Comparison of ENCODE assay signal across 8 mouse cellular contexts in genomic region chr7:101309985-101310326, GRCm38 (mm10). TPM values are rescaled to one million over a fixed set of nuclear protein-coding genes. Genes with fewer than 3 reads are reported as not detected.
DNase-seq lines count a peak whose midpoint lies in the region; ATAC-seq and TF ChIP-seq lines count a peak whose summit lies in the region.

No protein-coding gene starts in this region.

- peak overlapping the region; percentile 53 for H3K4me3 ChIP-seq in kidney, postnatal 0 days (replicated peaks; ENCODE audit: low read depth, low read length)
- peak overlapping the region; percentile 44 for H3K4me3 ChIP-seq in embryonic facial prominence, embryonic 11.5 days (ENCODE audit: low read depth, low read length)
- peak overlapping the region; percentile 60 for H3K4me3 ChIP-seq in hindbrain, embryonic 16.5 days (ENCODE audit: low read length)
- H3K4me3 ChIP-seq in midbrain, embryonic 16.5 days (ENCODE audit: low read depth, low read length) = peak overlapping the region; percentile 73

- H3K9me3 ChIP-seq in kidney, postnatal 0 days (replicated peaks; ENCODE audit: low read length) = no peaks in the 10 kb centered on the region
- no peaks in the 10 kb centered on the region for H3K9me3 ChIP-seq in embryonic facial prominence, embryonic 11.5 days (replicated peaks; ENCODE audit: control insufficient read depth, low read length)
- no peaks in the 10 kb centered on the region for H3K9me3 ChIP-seq in hindbrain, embryonic 16.5 days (ENCODE audit: control insufficient read depth, low read length)
- no peaks in the 10 kb centered on the region for H3K9me3 ChIP-seq in midbrain, embryonic 16.5 days (replicated peaks; ENCODE audit: control insufficient read depth, low read length, poor library complexity, severe bottlenecking)

- WGBS in kidney, postnatal 0 days = 40% methylated on average over 5 of the region's 5 CpGs
- 39% methylated on average over 5 of the region's 5 CpGs for WGBS in embryonic facial prominence, embryonic 11.5 days
- 30% methylated on average over 5 of the region's 5 CpGs for WGBS in hindbrain, embryonic 16.5 days
- 24% methylated on average over 5 of the region's 5 CpGs for WGBS in midbrain, embryonic 16.5 days

- H3K36me3 ChIP-seq in kidney, postnatal 0 days (ENCODE audit: insufficient read depth, low read length) = no peaks in the 10 kb centered on the region
- no peaks in the 10 kb centered on the region for H3K36me3 ChIP-seq in embryonic facial prominence, embryonic 11.5 days (replicated peaks; ENCODE audit: control insufficient read depth, insufficient read depth, low read depth, low read length)
- H3K36me3 ChIP-seq in hindbrain, embryonic 16.5 days (ENCODE audit: control insufficient read depth, insufficient read depth, low read length) = no peaks in the 10 kb centered on the region
- no peaks in the 10 kb centered on the region for H3K36me3 ChIP-seq in midbrain, embryonic 16.5 days (ENCODE audit: control insufficient read depth, insufficient read depth, low read length)

- H3K27ac ChIP-seq in kidney, postnatal 0 days = peak overlapping the region; percentile 97
- no peak overlapping the region; the same call in 1 of the 2 replicates for H3K27ac ChIP-seq in embryonic facial prominence, embryonic 11.5 days (replicated peaks; ENCODE audit: low read depth, low read length)
- H3K27ac ChIP-seq in hindbrain, embryonic 16.5 days (ENCODE audit: low read depth, low read length) = peak overlapping the region; percentile 91
- H3K27ac ChIP-seq in midbrain, embryonic 16.5 days (ENCODE audit: low read length) = peak overlapping the region; percentile 91

- 0 out of 2 replicates have a peak, but pooled peaks cover 6% of the 10 kb centered on the region for H3K4me1 ChIP-seq in kidney, postnatal 0 days (replicated peaks; ENCODE audit: insufficient read depth, low read length)
- no peaks in the 10 kb centered on the region for H3K4me1 ChIP-seq in embryonic facial prominence, embryonic 11.5 days (ENCODE audit: control insufficient read depth, insufficient read depth, low read length)
- peaks cover 4% of the 10 kb centered on the region for H3K4me1 ChIP-seq in hindbrain, embryonic 16.5 days (ENCODE audit: control insufficient read depth, insufficient read depth, low read depth, low read length)
- H3K4me1 ChIP-seq in midbrain, embryonic 16.5 days (ENCODE audit: control insufficient read depth, insufficient read depth, low read length) = peaks cover 9% of the 10 kb centered on the region; the same call in 1 of the 2 replicates

- no peak for DNase-seq in kidney, postnatal 0 days (ENCODE audit: low spot score)
- no peak for DNase-seq in kidney, postnatal 4 days
- DNase-seq in embryonic facial prominence, embryonic 11.5 days (ENCODE audit: low spot score) = no peak
- no peak for DNase-seq in urinary bladder, postnatal 4 days (ENCODE audit: low spot score in 2 of 2)
- DNase-seq in cerebellum, adult 8-10 months = no peak
- DNase-seq in adrenal gland, postnatal 14 days = no peak

- TF ChIP-seq CTCF in kidney, postnatal 0 days (IDR thresholded peaks at IDR 0.05; ENCODE audit: low read depth) = no peak

- no peak overlapping the region for H3K9ac ChIP-seq in kidney, postnatal 0 days (ENCODE audit: low read depth, low read length)
- peak overlapping the region; percentile 58 for H3K9ac ChIP-seq in embryonic facial prominence, embryonic 11.5 days (replicated peaks; ENCODE audit: low read length)
- H3K9ac ChIP-seq in hindbrain, embryonic 16.5 days (ENCODE audit: low read depth, low read length) = peak overlapping the region; percentile 74
- H3K9ac ChIP-seq in midbrain, embryonic 16.5 days (ENCODE audit: low read depth, low read length) = peak overlapping the region; percentile 77

- ATAC-seq in kidney, postnatal 0 days (replicated peaks; ENCODE audit: low FRiP score, low read depth) = no peak
- ATAC-seq in embryonic facial prominence, embryonic 11.5 days (replicated peaks; ENCODE audit: insufficient number of reproducible peaks, low FRiP score, low TSS enrichment, low read depth) = no peak
- no peak for ATAC-seq in hindbrain, embryonic 16.5 days
- no peak for ATAC-seq in midbrain, embryonic 16.5 days

- peak overlapping the region; percentile 57 for H3K4me2 ChIP-seq in kidney, postnatal 0 days (ENCODE audit: low read length)
- H3K4me2 ChIP-seq in embryonic facial prominence, embryonic 11.5 days (ENCODE audit: low read depth, low read length) = peak overlapping the region; percentile 37
- peak overlapping the region; percentile 70 for H3K4me2 ChIP-seq in hindbrain, embryonic 16.5 days (ENCODE audit: low read length)
- H3K4me2 ChIP-seq in midbrain, embryonic 16.5 days (ENCODE audit: low read length) = peak overlapping the region; percentile 63

- H3K27me3 ChIP-seq in kidney, postnatal 0 days (ENCODE audit: insufficient read depth, low read length) = no peaks in the 10 kb centered on the region
- H3K27me3 ChIP-seq in embryonic facial prominence, embryonic 11.5 days (ENCODE audit: control insufficient read depth, insufficient read depth, low read length) = no peaks in the 10 kb centered on the region
- no peaks in the 10 kb centered on the region for H3K27me3 ChIP-seq in hindbrain, embryonic 16.5 days (replicated peaks; ENCODE audit: control insufficient read depth, insufficient read depth, low read length)
- H3K27me3 ChIP-seq in midbrain, embryonic 16.5 days (ENCODE audit: control insufficient read depth, insufficient read depth, low read depth, low read length) = no peaks in the 10 kb centered on the region

RNA-seq across cellular contexts. Expression of gene Stard10, which starts 6.9 kb away (rescaled TPM):
- 74.1 and 74.6 TPM in 2 replicates for polyA plus RNA-seq in kidney, postnatal 0 days (2015; fragmentation: Nextera tagmentation; extraction: Ambion mirVana)
- 13.5 and 15.6 TPM in 2 replicates for polyA plus RNA-seq in embryonic facial prominence, embryonic 11.5 days (2014; fragmentation: Nextera tagmentation; extraction: Ambion mirVana)
- 11.9 and 13.8 TPM in 2 replicates for polyA plus RNA-seq in hindbrain, embryonic 16.5 days (2015; fragmentation: Nextera tagmentation; extraction: Ambion mirVana)
- 6.7 and 8.3 TPM in 2 replicates for polyA plus RNA-seq in midbrain, embryonic 16.5 days (2015; fragmentation: Nextera tagmentation; extraction: Ambion mirVana)
- total RNA-seq in adrenal gland, postnatal 14 days (2021) = 20.2 and 77.9 TPM in 2 replicates

RNA-seq across cellular contexts. Expression of gene Atg16l2, which starts 7.9 kb away (rescaled TPM):
- polyA plus RNA-seq in kidney, postnatal 0 days (2015; fragmentation: Nextera tagmentation; extraction: Ambion mirVana) = 16.0 and 17.0 TPM in 2 replicates
- polyA plus RNA-seq in embryonic facial prominence, embryonic 11.5 days (2014; fragmentation: Nextera tagmentation; extraction: Ambion mirVana) = 7.2 and 7.3 TPM in 2 replicates
- polyA plus RNA-seq in hindbrain, embryonic 16.5 days (2015; fragmentation: Nextera tagmentation; extraction: Ambion mirVana) = 33.5 and 34.0 TPM in 2 replicates
- polyA plus RNA-seq in midbrain, embryonic 16.5 days (2015; fragmentation: Nextera tagmentation; extraction: Ambion mirVana) = 29.3 and 36.3 TPM in 2 replicates
- total RNA-seq in adrenal gland, postnatal 14 days (2021) = 16.6 and 21.5 TPM in 2 replicates

RNA-seq across cellular contexts. Expression of gene Arap1, which starts 37.9 kb away (rescaled TPM):
- polyA plus RNA-seq in kidney, postnatal 0 days (2015; fragmentation: Nextera tagmentation; extraction: Ambion mirVana) = 65.8 and 70.4 TPM in 2 replicates
- 13.5 and 14.1 TPM in 2 replicates for polyA plus RNA-seq in embryonic facial prominence, embryonic 11.5 days (2014; fragmentation: Nextera tagmentation; extraction: Ambion mirVana)
- polyA plus RNA-seq in hindbrain, embryonic 16.5 days (2015; fragmentation: Nextera tagmentation; extraction: Ambion mirVana) = 12.8 and 13.8 TPM in 2 replicates
- 8.8 and 11.4 TPM in 2 replicates for polyA plus RNA-seq in midbrain, embryonic 16.5 days (2015; fragmentation: Nextera tagmentation; extraction: Ambion mirVana)
- 39.7 and 55.7 TPM in 2 replicates for total RNA-seq in adrenal gland, postnatal 14 days (2021)
